Mouse (Mus musculus) ovary, postnatal 10 days (tissue): ENCODE results near the gene Mybpc3.

Source experiments
- DNase-seq: peaks from one replicate; pipeline ENCODE4 v3.0.0; 2022; ENCODE audit warnings: low spot score

Gene Mybpc3

DNA sequence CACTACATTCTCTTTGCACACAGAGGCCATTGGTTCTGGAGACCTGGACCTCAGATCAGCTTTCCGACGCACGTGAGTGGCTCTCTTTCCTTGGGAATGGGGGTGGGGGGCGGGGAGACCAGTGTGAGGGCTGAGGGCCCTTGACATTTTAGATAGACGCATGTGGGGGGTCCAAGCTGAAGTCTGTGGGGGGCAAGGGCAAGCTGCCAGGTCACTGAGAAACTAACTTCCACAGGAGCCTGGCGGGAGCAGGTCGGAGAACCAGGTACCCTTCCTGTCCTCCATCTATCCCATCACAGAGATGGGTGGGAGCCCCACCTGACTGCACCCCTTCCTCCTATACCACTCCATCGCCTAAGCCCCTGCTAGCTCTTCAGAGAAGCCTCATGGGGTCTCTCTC lies 3.6 kb downstream of the Mybpc3 start:
- no peak for DNase-seq

GRCm38 (mm10) chr2:91123521-91123920 lies 5.6 kb downstream of the Mybpc3 start:
- no peak for DNase-seq

GRCm38 (mm10) chr2:91125101-91125500 lies 7.2 kb downstream of the Mybpc3 start:
- no peak for DNase-seq

GRCm38 (mm10) chr2:91128761-91129160 lies 10.8 kb downstream of the Mybpc3 start:
- no peak for DNase-seq

DNA sequence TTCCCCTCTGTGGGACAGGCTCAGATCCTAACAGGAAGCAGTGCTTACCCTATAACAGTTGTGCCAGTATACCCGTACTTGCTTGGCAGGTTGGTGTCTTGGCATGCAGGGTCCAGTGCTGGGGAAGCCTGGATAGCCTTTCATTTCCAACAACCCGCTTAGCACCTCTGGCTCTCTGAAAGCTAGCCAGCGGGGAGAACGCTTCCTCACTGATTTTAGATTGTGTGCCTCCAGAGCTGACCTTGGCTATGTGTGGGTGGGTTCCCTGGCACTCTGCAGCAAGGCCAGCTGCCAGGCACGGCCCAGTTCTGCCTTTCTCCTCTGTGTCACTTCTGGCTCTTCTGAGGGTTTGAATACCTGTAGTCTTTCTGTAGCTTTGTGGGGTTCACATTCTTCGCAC lies 12.2 kb downstream of the Mybpc3 start:
- no peak for DNase-seq

GRCm38 (mm10) chr2:91131251-91131650 lies 13.3 kb downstream of the Mybpc3 start:
- no peak for DNase-seq

DNA sequence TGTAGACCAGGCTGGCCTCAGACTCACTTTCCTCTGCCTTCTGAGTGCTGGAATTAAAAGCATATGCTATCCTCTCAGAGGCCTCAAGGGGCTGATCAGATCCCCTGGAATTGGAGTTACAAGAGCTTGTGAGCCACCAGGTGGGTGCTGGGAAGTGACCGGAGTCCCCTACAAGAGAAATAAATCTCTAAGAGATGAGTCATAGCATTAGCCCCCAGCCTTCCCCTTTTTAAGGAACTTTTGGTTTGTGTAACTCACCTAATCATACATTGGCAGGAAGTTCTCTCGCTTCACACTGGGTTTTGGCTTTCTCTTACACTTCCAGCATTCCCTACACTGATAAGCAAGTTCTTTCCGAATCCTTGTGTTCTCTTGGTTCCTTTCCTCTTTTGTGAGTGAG lies 14.1 kb downstream of the Mybpc3 start:
- no peak for DNase-seq

- no peak for DNase-seq
Measured at GRCm38 (mm10) chr2:91136513-91137412, 18.8 kb downstream of the Mybpc3 start.

DNA sequence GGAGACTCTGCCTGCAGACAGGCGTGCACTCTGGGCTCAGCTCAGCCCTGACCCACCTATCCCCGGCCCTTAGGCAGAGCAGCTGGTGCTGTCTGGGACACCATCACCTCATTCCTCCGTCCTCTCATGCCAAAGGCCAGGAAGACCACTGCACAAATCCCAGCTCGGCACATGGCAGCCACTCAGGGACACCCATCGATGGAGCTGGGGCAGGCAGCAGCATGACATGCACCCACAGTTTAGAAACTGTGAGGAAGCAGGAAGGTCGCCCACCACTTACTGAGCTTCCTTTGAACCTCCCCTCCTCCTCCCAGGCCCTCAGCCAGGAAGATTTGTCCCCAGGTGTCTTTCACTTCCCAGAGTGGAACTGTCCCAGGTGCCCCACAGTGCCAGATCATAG lies 19.5 kb downstream of the Mybpc3 start:
- no peak for DNase-seq

DNA sequence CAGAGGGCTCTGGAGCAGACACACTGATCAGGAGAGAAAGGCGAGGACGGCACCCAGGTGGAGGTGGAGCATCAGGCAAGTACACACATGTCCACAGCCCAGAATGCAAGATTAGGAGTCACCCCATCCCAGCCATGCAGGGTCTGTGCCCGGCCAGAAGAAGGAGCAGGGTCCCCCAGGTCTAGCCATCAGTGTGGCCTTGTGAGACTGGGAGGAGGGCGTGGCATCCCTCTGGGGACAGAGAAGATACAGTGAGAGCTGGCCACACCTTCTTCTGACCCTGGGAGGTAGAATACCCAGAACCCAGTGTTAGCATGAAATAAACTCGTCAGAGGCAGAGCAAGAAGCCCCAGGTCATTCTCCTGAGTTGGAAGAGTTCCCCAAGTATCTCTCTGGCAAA lies 21.4 kb downstream of the Mybpc3 start:
- DNase-seq: no peak

DNA sequence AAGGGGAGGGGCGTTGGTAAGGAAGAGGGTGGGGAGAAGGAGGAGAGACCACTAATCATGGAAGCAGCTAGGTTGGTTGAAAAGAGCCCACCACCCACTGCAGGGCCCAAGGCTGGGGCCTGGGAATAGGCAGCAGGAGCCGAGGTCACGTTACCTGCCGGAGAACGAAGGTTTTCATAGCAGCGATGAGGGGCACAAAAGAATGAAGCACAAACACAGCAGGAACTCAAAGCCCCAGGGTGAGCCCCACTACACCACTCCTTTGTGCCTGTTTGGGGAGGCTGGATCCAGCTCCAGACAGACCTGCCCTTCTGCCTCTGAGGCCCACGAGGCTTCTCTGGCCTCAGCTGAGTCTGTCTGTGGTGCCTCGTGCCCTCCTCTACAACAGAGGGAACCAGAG lies 21.8 kb downstream of the Mybpc3 start:
- DNase-seq: no peak

DNA sequence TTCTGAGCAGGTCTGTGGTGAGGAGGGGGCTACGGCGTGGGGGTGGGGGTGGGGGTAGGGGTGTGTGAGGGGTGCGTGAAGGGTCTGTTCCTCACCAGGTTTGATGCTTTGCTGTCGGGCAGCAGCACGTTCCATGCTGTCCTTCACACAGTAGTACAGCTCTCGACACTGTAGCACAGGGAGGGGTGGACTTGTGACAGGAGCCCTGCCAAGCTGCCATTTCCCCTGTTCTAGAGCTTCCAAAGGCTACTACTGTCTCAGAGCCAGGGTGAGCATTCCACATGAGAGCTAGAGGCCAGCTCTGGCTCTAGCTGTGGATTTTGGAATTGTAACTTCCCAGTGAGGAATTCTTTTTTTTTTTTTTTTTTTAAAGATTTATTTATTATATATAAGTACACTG lies 25.0 kb downstream of the Mybpc3 start:
- DNase-seq: no peak

GRCm38 (mm10) chr2:91143401-91143800 lies 25.5 kb downstream of the Mybpc3 start:
- no peak for DNase-seq

GRCm38 (mm10) chr2:91148101-91148500 lies 30.2 kb downstream of the Mybpc3 start:
- no peak for DNase-seq

- DNase-seq: no peak
Measured at GRCm38 (mm10) chr2:91151331-91151730, 33.4 kb downstream of the Mybpc3 start.

GRCm38 (mm10) chr2:91152885-91153377 lies 35.0 kb downstream of the Mybpc3 start:
- DNase-seq: no peak

DNA sequence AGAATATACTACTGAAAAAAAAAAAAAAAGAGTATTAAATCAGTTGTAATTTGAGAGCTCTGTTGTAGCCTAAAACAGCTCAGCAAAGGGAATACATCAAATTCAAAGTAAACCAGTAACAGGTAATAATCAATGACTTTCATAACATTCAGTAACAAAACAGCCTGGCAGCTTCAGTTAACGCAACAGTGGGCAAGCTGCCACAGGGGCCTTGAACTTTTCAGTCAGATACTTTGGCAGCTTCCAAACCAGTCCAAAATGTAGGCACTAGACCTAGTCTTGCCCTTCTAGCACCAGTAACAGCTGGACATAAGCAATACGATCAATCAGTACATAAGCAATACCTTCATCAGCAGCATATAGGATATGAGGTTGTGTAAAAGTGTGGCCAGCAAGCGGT lies 36.1 kb downstream of the Mybpc3 start:
- DNase-seq: no peak

DNA sequence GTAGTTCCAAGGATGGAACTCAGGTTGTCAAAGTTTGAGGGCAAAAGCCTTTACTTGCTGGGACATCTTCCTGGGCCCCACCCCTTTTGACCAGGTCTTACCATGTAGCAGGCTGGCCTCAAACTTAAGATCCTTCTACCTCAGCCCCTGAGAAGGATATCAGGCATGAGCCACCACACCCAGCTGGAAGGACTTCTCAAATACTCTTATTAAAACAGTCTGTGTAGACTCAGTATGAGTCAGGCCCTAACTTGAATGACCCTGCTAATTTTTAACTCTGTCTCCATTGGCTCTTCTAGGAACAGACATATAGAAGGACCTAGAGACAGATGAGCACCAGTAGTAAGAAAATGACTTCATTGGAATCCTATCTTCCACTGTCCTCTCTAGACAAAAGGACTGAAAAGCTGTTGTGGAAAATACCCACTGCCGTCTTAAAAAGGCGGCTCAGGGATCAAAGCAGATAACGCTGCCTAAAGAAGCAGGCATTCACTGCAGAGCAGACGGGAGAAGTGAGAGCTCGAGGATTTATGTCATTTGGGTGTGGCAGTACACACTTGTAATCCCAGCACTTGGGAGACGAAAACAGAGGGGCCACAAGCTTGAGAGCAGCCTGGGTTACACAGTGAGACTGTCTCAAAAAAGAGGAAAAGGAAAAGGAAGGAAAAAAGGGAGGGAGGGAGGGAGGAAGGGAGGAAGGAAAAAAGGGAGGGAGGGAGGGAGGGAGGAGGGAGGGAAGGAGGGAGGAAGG lies 39.2 kb downstream of the Mybpc3 start:
- no peak for DNase-seq

DNA sequence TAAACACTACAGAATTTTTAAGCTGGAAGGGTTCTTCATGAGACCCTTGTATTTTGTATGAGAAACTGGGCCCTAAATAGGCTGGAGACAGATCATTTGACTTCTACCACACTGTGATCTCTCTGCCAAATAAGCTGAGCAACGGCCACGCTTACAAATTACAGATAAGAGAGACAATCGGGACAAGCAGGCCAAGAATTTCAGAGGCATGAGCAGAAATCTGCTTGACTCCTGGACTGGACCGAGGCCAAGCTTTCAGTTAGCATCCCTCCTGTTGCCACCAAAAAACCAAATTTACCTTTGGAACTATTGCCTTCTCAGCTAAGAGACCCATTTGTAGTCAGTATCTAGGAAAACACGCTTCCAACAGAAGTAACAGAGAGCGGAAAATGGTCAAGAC lies 42.6 kb downstream of the Mybpc3 start:
- no peak for DNase-seq

- DNase-seq: no peak
Measured at GRCm38 (mm10) chr2:91162952-91163351, 45.0 kb downstream of the Mybpc3 start.

- DNase-seq: no peak
Measured at GRCm38 (mm10) chr2:91163532-91163931, 45.6 kb downstream of the Mybpc3 start.

DNA sequence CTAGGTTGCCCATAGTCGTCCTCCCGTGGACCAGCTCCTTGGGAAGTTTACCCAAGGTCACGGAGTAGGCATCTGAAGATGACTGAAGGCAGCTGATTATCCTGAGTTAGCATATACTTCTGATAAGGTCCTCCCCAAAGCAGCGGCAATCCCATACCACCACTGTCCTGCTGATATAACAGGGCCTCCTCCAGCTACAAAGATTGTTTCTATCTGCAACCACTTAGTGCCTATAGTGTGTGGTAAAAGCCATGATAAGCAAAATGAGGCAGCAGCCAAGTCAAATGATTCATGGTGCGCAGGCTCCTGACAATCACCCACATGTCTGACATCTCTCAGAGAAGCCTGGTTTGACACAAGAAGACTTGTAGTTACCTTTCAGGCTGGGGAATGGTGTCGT lies 47.0 kb downstream of the Mybpc3 start:
- DNase-seq: no peak

GRCm38 (mm10) chr2:91167629-91168028 lies 49.7 kb downstream of the Mybpc3 start:
- no peak for DNase-seq
